Mouse (Mus musculus): ENCODE measurements around the gene Ulk1.

- TF ChIP-seq POLR2A (IDR thresholded peaks at IDR 0.05; ENCODE audit: insufficient read length, low read depth) (no peak), REST (IDR thresholded peaks at IDR 0.05; ENCODE audit: insufficient read depth, insufficient read length) (no peak), TCF3 (IDR thresholded peaks at IDR 0.05; ENCODE audit: insufficient read length, low read depth) (no peak), CEBPB (IDR thresholded peaks at IDR 0.05; ENCODE audit: insufficient read depth, poor library complexity, severe bottlenecking) (no peak), USF1 (IDR thresholded peaks at IDR 0.05; ENCODE audit: low read depth) (no peak), SRF (IDR thresholded peaks at IDR 0.05; ENCODE audit: control insufficient read depth, insufficient read length, low read depth) (no peak), MYOG (IDR thresholded peaks at IDR 0.05; ENCODE audit: control insufficient read depth in 1 of 3, insufficient read depth in 1 of 3, insufficient read length in 2 of 3, low read depth in 2 of 3) (no peak)
Observed at GRCm38 (mm10) chr5:110745021-110745420, 64.9 kb downstream of the Ulk1 start.

Measured in myocyte (in vitro differentiated cells).